ENCODE assay signal across 26 mouse cellular contexts in genomic region chr5:103977907-103978570, GRCm38 (mm10). TPM values are rescaled to one million over a fixed set of nuclear protein-coding genes. Genes with fewer than 3 reads are reported as not detected.
DNase-seq lines count a peak whose midpoint lies in the region; ATAC-seq and TF ChIP-seq lines count a peak whose summit lies in the region.
"Had no signal": no experiment of that assay in that cellular context is flagged by ENCODE, and none has a peak within 500 bp of the region (broad histone marks: within the 10 kb centered on the region; RNA-seq: fewer than 3 reads in every experiment).

No protein-coding gene starts in this region.

- ATAC-seq in liver, postnatal 0 days = no peak
- peak; percentile 69 for ATAC-seq in megakaryocyte progenitor cell, adult 5-6 weeks (replicated peaks; ENCODE audit: poor library complexity)
- no peak for ATAC-seq in midbrain, embryonic 11.5 days (ENCODE audit: low FRiP score)
- no peak for ATAC-seq in erythroblast, adult 5-6 weeks (replicated peaks; ENCODE audit: low FRiP score, poor library complexity, severe bottlenecking)
- ATAC-seq: forebrain, embryonic 15.5 days had no signal

- no peak overlapping the region for H3K9ac ChIP-seq in liver, postnatal 0 days (replicated peaks)
- H3K9ac ChIP-seq in midbrain, embryonic 11.5 days (ENCODE audit: low read length) = no peak overlapping the region
- H3K9ac ChIP-seq: embryonic facial prominence, embryonic 15.5 days; forebrain, embryonic 15.5 days; heart, embryonic 15.5 days; hindbrain, embryonic 15.5 days had no signal

- no peak overlapping the region for H3K4me3 ChIP-seq in heart, embryonic 10.5 days
- H3K4me3 ChIP-seq in liver, postnatal 0 days (ENCODE audit: low read depth, low read length) = no peak overlapping the region
- H3K4me3 ChIP-seq in midbrain, embryonic 11.5 days (ENCODE audit: low read depth, low read length) = no peak overlapping the region
- H3K4me3 ChIP-seq: embryonic facial prominence, embryonic 15.5 days; forebrain, embryonic 15.5 days; heart, embryonic 15.5 days; hindbrain, embryonic 15.5 days had no signal

- peak; percentile 30 for DNase-seq in heart, embryonic 10.5 days (ENCODE audit: low spot score)
- DNase-seq in heart, postnatal 10 days = no peak
- no peak for DNase-seq in liver, postnatal 0 days
- DNase-seq in liver = no peak
- no peak for DNase-seq in midbrain, embryonic 11.5 days (ENCODE audit: low spot score, missing footprints)
- no peak for DNase-seq in right cerebral cortex, adult 18-20 months
- DNase-seq: adrenal gland, postnatal 10 days; cerebellum, adult 11-12 months; cerebellum, adult 9-10 months; embryo, embryonic 11 days; gastrocnemius, postnatal 36 days; heart, adult 18-20 months had no signal

- no peaks in the 10 kb centered on the region for H3K4me1 ChIP-seq in heart, embryonic 10.5 days
- H3K4me1 ChIP-seq in liver, postnatal 0 days (ENCODE audit: insufficient read depth) = peaks cover 16% of the 10 kb centered on the region; the same call in 1 of the 2 replicates
- H3K4me1 ChIP-seq in midbrain, embryonic 11.5 days (ENCODE audit: control insufficient read depth, insufficient read depth, low read length) = no peaks in the 10 kb centered on the region
- H3K4me1 ChIP-seq: embryonic facial prominence, embryonic 15.5 days; forebrain, embryonic 15.5 days; heart, embryonic 15.5 days; hindbrain, embryonic 15.5 days had no signal

- 85% methylated on average over 7 of the region's 7 CpGs for WGBS in heart, embryonic 10.5 days
- WGBS in liver, postnatal 0 days (ENCODE audit: insufficient replicate concordance) = 57% methylated on average over 7 of the region's 7 CpGs
- WGBS in midbrain, embryonic 11.5 days = 90% methylated on average over 7 of the region's 7 CpGs

- no peaks in the 10 kb centered on the region for H3K27me3 ChIP-seq in heart, embryonic 10.5 days (ENCODE audit: insufficient read depth, poor library complexity, severe bottlenecking)
- no peaks in the 10 kb centered on the region for H3K27me3 ChIP-seq in liver, postnatal 0 days (ENCODE audit: insufficient read depth, low read length)
- H3K27me3 ChIP-seq in midbrain, embryonic 11.5 days (ENCODE audit: control insufficient read depth, insufficient read depth, low read length) = no peaks in the 10 kb centered on the region
- H3K27me3 ChIP-seq: embryonic facial prominence, embryonic 15.5 days; forebrain, embryonic 15.5 days; heart, embryonic 15.5 days; hindbrain, embryonic 15.5 days had no signal

- intact Hi-C loops in heart, postnatal 10 days (cut with DNase I) = no loop called here

- no peak for TF ChIP-seq CTCF in liver, postnatal 0 days (IDR thresholded peaks at IDR 0.05; ENCODE audit: low read depth)

- H3K4me2 ChIP-seq in liver, postnatal 0 days (ENCODE audit: low read depth, low read length) = no peak overlapping the region
- H3K4me2 ChIP-seq in midbrain, embryonic 11.5 days = no peak overlapping the region
- H3K4me2 ChIP-seq: embryonic facial prominence, embryonic 15.5 days; forebrain, embryonic 15.5 days; heart, embryonic 11.5 days; heart, embryonic 15.5 days; hindbrain, embryonic 15.5 days had no signal

- no peaks in the 10 kb centered on the region for H3K9me3 ChIP-seq in heart, embryonic 10.5 days
- no peaks in the 10 kb centered on the region for H3K9me3 ChIP-seq in liver, postnatal 0 days (ENCODE audit: low read length)
- H3K9me3 ChIP-seq in midbrain, embryonic 11.5 days (ENCODE audit: control insufficient read depth, low read length) = no peaks in the 10 kb centered on the region
- H3K9me3 ChIP-seq: embryonic facial prominence, embryonic 15.5 days; forebrain, embryonic 15.5 days; heart, embryonic 15.5 days; hindbrain, embryonic 15.5 days had no signal

- H3K27ac ChIP-seq in heart, embryonic 10.5 days = no peak overlapping the region
- peak overlapping the region; percentile 71 for H3K27ac ChIP-seq in liver, postnatal 0 days (ENCODE audit: low read depth)
- H3K27ac ChIP-seq in midbrain, embryonic 11.5 days (ENCODE audit: low read depth, low read length) = no peak overlapping the region
- H3K27ac ChIP-seq: embryonic facial prominence, embryonic 15.5 days; forebrain, embryonic 15.5 days; heart, embryonic 15.5 days; hindbrain, embryonic 15.5 days had no signal

- no peak for TF ChIP-seq EP300 in liver, postnatal 0 days (IDR thresholded peaks at IDR 0.05; ENCODE audit: low read depth)

- H3K36me3 ChIP-seq in heart, embryonic 10.5 days = no peaks in the 10 kb centered on the region
- H3K36me3 ChIP-seq in liver, postnatal 0 days (replicated peaks; ENCODE audit: insufficient read depth, low read length) = no peaks in the 10 kb centered on the region
- no peaks in the 10 kb centered on the region for H3K36me3 ChIP-seq in midbrain, embryonic 11.5 days (ENCODE audit: control insufficient read depth, insufficient read depth, low read length)
- H3K36me3 ChIP-seq: embryonic facial prominence, embryonic 15.5 days; forebrain, embryonic 15.5 days; heart, embryonic 15.5 days; hindbrain, embryonic 15.5 days had no signal

RNA-seq across cellular contexts. Expression of gene Hsd17b13, which starts 0.8 kb away (rescaled TPM):
- not detected in 2 replicates for polyA plus RNA-seq in heart, embryonic 10.5 days (2016; fragmentation: Nextera tagmentation; extraction: Ambion mirVana)
- not detected for total RNA-seq in heart, postnatal 10 days (2021)
- 459 and 502 TPM in 2 replicates for polyA plus RNA-seq in liver, postnatal 0 days (2015; fragmentation: Nextera tagmentation; extraction: Ambion mirVana)
- total RNA-seq in megakaryocyte progenitor cell, adult 5-6 weeks (2015) = not detected in 2 replicates
- 0.12 TPM in 1 of 2 replicates, not detected in the other for total RNA-seq in megakaryocyte progenitor cell, adult 5-6 weeks (2017)
- polyA plus RNA-seq in midbrain, embryonic 11.5 days (2014; fragmentation: Nextera tagmentation; extraction: Ambion mirVana) = not detected in 2 replicates
- not detected in 2 replicates for total RNA-seq in erythroblast, adult 5-6 weeks (2015; ENCODE audit: low replicate concordance)
- total RNA-seq in erythroblast, adult 5-6 weeks (2017; ENCODE audit: low replicate concordance) = 0.84 TPM in 1 of 2 replicates, not detected in the other
- total RNA-seq: gastrocnemius, adult 8-10 months; gastrocnemius, postnatal 36 days; heart, adult 18-20 months; heart, postnatal 25 days; MEL had no signal
- polyA plus RNA-seq: C2C12; embryonic facial prominence, embryonic 11.5 days; forebrain, embryonic 11.5 days; forebrain, embryonic 15.5 days; heart, embryonic 15.5 days; hindbrain, embryonic 11.5 days; hindbrain, embryonic 15.5 days had no signal

RNA-seq across cellular contexts. Expression of gene Hsd17b11, which starts 43.7 kb away (rescaled TPM):
- 2.5 and 3.6 TPM in 2 replicates for polyA plus RNA-seq in heart, embryonic 10.5 days (2016; fragmentation: Nextera tagmentation; extraction: Ambion mirVana)
- total RNA-seq in heart, postnatal 10 days (2021) = 10 to 100 TPM; 29.4 to 31.6 TPM
- polyA plus RNA-seq in liver, postnatal 0 days (2015; fragmentation: Nextera tagmentation; extraction: Ambion mirVana) = 26.7 and 27.1 TPM in 2 replicates
- total RNA-seq in megakaryocyte progenitor cell, adult 5-6 weeks (2015) = 76.9 and 81.8 TPM in 2 replicates
- total RNA-seq in megakaryocyte progenitor cell, adult 5-6 weeks (2017) = 90.0 and 93.6 TPM in 2 replicates
- polyA plus RNA-seq in midbrain, embryonic 11.5 days (2014; fragmentation: Nextera tagmentation; extraction: Ambion mirVana) = 1.1 TPM in 2 replicates
- total RNA-seq in erythroblast, adult 5-6 weeks (2015; ENCODE audit: low replicate concordance) = 12.5 and 16.5 TPM in 2 replicates
- total RNA-seq in erythroblast, adult 5-6 weeks (2017; ENCODE audit: low replicate concordance) = 6.3 and 21.8 TPM in 2 replicates
